Mouse (Mus musculus) left cerebral cortex, postnatal 10 days (tissue): ENCODE measurements around the gene Fgd6. TPM values are rescaled to one million over a fixed set of nuclear protein-coding genes. Genes with fewer than 3 reads are reported as not detected.
A peak's percentile ranks its signal among the peaks of the same experiment; 100 is the strongest.

Source experiments
- DNase-seq, 2 experiments: peaks; one replicate each; pipeline ENCODE4 v3.0.0; 2021 to 2022; ENCODE audit warnings: low spot score in 2 of 2, mixed read lengths in 1 of 2; ENCODE audit errors: extremely low spot score in 1 of 2
- intact Hi-C: fragments of 180-260 bp; cut with DNase I; formaldehyde crosslinking; loops from one replicate; pipeline ENCODE4 v1.15.1; 2025
- total RNA-seq, 2 experiments: library from RNA; stranded (reverse); gene quantifications; 2 replicates each; pipeline ENCODE4 v1.2.3; 2021

Gene Fgd6
- total RNA-seq, 2 experiments from 2014 or later = 5.7 to 6.4 TPM

GRCm38 (mm10) chr10:94116781-94117340, 81.1 kb downstream of the Fgd6 start:
- intact Hi-C loops = loop anchor here (1.0 to 10.0 kb wide), 2 partner anchors 81 to 292 kb away; partner anchors contain the start of gene Fgd6
- no peak for DNase-seq

- intact Hi-C loops = loop anchor here (10.0 kb wide), 1 partner anchor 293 kb away; no protein-coding TSS in a partner anchor
- no peak for DNase-seq
These were observed 82.1 kb downstream of the Fgd6 start for GRCm38 (mm10) chr10:94117916-94118315.

- DNase-seq = no peak
- intact Hi-C loops = loop anchor here (10.0 kb wide), 1 partner anchor 294 kb away; no protein-coding TSS in a partner anchor
These were observed 83.2 kb downstream of the Fgd6 start for GRCm38 (mm10) chr10:94118993-94119392.

GRCm38 (mm10) chr10:94120676-94121075, 84.9 kb downstream of the Fgd6 start:
- intact Hi-C loops = no loop called here
- no peak for DNase-seq

GRCm38 (mm10) chr10:94122595-94122994, 86.8 kb downstream of the Fgd6 start:
- intact Hi-C loops = no loop called here
- DNase-seq = peak in 1 of 2 experiments; percentile 49

GRCm38 (mm10) chr10:94123581-94123980, 87.8 kb downstream of the Fgd6 start:
- intact Hi-C loops = no loop called here
- DNase-seq = no peak

- intact Hi-C loops = no loop called here
These were observed 88.6 kb downstream of the Fgd6 start for GRCm38 (mm10) chr10:94124376-94124775.

GRCm38 (mm10) chr10:94129680-94130119, 93.9 kb downstream of the Fgd6 start:
- intact Hi-C loops = no loop called here
- peak; percentile 45 to 79 for DNase-seq

More at GRCm38 (mm10) chr10:94124376-94124775, 88.6 kb downstream of the Fgd6 start:
- no peak for DNase-seq

- intact Hi-C loops = no loop called here
- no peak for DNase-seq
These were observed 97.3 kb downstream of the Fgd6 start for GRCm38 (mm10) chr10:94133081-94133480.

GRCm38 (mm10) chr10:94133674-94134073, 97.9 kb downstream of the Fgd6 start:
- intact Hi-C loops = no loop called here
- no peak for DNase-seq

- intact Hi-C loops = no loop called here
- DNase-seq = no peak
These were observed 99.0 kb downstream of the Fgd6 start for GRCm38 (mm10) chr10:94134535-94135390.

- intact Hi-C loops = no loop called here
- DNase-seq = no peak
These were observed 103.2 kb downstream of the Fgd6 start for GRCm38 (mm10) chr10:94138890-94139482.

- no peak for DNase-seq
- intact Hi-C loops = no loop called here
These were observed 104.6 kb downstream of the Fgd6 start for GRCm38 (mm10) chr10:94140227-94140931.

GRCm38 (mm10) chr10:94142427-94142826, 106.6 kb downstream of the Fgd6 start:
- intact Hi-C loops = no loop called here
- no peak for DNase-seq

GRCm38 (mm10) chr10:94144581-94144980, 108.8 kb downstream of the Fgd6 start:
- intact Hi-C loops = no loop called here

GRCm38 (mm10) chr10:94147391-94147755, 111.6 kb downstream of the Fgd6 start:
- intact Hi-C loops = no loop called here
- no peak for DNase-seq

More at GRCm38 (mm10) chr10:94144581-94144980, 108.8 kb downstream of the Fgd6 start:
- DNase-seq = no peak

- intact Hi-C loops = no loop called here
- DNase-seq = peak; percentile 89 to 96
These were observed 112.1 kb downstream of the Fgd6 start, which contains the start of gene Nr2c1 for GRCm38 (mm10) chr10:94147756-94148531. Gene Nr2c1, plus strand, starts transcription at chr10:94148023.

- DNase-seq = no peak
- intact Hi-C loops = no loop called here
These were observed 115.7 kb downstream of the Fgd6 start for GRCm38 (mm10) chr10:94151488-94151887.
